Mouse (Mus musculus): ENCODE measurements at regions not wholly inside any gene's neighbourhood (a gene's known extent, or its start where the extent isn't known, plus 50 kb on each side); places are given as distances from the start of the nearest gene placed in this dataset.

DNA sequence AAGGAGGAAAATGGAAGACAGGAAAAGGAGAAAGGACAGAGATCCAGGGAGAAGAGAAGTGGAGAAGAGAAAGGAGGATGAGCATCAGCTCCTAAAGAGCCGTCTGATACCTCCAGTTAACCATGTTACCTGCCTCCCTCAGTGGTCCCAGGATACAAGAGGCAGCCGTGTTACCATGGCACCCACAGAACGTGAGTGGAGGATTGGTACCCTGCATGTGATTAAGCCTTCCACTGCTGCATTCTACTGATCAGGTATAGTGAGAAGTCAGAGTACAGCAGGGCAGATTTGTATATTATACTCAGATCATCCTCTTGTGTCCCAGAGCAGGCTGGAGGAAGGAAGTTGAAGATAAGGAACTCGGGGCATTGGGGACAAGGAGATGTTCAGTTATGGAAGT lies 115.5 kb upstream of the Tas2r119 start:
- no peak for DNase-seq (ENCODE audit: low spot score in 2 of 2)

DNA sequence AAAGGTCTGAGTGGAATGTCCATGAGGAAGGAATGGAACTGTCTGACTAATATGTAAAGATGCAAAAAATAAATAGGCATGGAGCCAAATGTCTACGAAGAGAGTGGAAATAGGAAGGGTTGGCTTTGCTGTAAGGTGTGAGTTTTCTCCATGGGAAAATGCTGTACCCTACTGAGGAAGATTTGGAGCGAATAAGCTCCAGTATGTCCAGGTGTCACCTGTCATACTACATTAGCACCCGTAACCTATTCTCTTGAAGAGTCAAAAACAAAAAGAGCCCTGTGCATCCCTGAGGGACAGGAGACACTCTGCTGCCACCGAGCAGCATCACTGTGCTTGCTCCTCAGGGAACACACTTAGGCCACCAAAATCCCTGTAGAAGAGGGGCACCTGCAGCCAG lies 95.0 kb upstream of the Tas2r119 start:
- no peak for DNase-seq (ENCODE audit: low spot score in 2 of 2)

DNA sequence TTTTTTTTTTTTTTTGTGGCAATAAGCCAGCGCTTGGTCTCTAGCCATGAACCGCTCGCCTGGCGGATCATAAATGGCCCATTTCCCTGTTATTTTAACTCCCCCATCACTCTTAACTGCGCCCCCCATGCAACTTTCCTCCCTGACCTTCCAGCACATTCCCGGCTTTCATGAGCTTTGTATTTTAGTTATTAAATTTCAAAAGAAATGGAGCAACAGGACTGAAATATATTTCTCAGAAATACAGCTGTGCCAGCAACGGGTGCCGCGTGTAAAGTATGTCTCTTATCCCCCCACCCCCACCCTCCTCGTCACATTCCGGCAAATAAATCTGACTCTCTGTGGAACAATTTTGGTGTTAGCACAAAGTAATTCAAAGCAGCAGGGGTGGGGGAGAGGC lies 83.2 kb upstream of the Tas2r119 start:
- no peak for DNase-seq (ENCODE audit: low spot score in 2 of 2)

DNA sequence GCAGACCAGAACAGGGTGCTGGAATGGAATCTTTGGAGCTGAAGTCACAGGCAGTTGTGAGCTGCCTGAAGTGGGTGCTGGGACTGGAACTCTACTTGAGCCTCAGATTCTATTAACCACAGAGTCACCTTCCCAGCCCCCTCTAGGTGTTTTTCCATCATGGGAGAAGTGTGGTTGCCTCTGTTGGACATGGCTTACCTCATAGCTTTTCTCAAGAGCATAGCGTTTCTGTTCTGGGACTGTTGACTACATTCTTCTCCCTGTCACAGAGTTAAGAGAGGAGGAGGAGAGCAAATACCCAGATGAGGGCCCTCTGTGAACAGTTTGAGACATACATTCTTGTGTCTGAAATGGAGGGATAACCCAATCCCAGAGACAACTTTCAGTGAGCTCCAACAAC lies 81.5 kb upstream of the Tas2r119 start:
- no peak for DNase-seq (ENCODE audit: low spot score in 2 of 2)

DNA sequence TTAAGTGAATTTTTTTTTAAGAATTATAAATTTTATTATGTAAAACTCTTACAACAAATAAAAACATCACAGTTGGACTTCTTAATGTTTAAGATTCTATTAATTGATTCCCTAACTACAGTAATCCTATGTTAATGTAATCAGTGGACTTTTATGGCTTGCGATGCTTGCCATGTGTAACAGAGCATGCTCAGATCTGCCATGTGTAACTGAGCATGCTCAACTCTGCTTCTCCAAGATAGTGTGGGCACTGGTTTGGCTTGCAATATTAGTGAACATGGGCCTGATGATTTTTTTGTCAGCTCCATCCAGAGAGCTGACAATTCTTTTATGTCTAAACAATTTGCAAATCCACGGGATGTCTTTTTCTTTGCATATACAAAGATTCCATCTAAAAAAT lies 66.4 kb upstream of the Tas2r119 start:
- no peak for DNase-seq (ENCODE audit: low spot score in 2 of 2)
